18 mouse cellular contexts compared by ENCODE assay signal in genomic region chr1:121034761-121035393, GRCm38 (mm10).
"Had no signal": no experiment of that assay in that cellular context is flagged by ENCODE, and none has a peak within 500 bp of the region (broad histone marks: within the 10 kb centered on the region; RNA-seq: fewer than 3 reads in every experiment).

No protein-coding gene starts in this region.

- H3K36me3 ChIP-seq: midbrain, embryonic 10.5 days; midbrain, embryonic 13.5 days; neural tube, embryonic 13.5 days; neural tube, embryonic 15.5 days had no signal

- H3K27me3 ChIP-seq: midbrain, embryonic 13.5 days; neural tube, embryonic 15.5 days had no signal

- H3K4me3 ChIP-seq: midbrain, embryonic 10.5 days; midbrain, embryonic 13.5 days; myocyte; neural tube, embryonic 13.5 days; neural tube, embryonic 15.5 days had no signal

- H3K27ac ChIP-seq: midbrain, embryonic 10.5 days; midbrain, embryonic 13.5 days; neural tube, embryonic 13.5 days; neural tube, embryonic 15.5 days had no signal

- H3K4me1 ChIP-seq: midbrain, embryonic 10.5 days; midbrain, embryonic 13.5 days; neural tube, embryonic 13.5 days; neural tube, embryonic 15.5 days had no signal

- DNase-seq: lung, adult 18-20 months; lung, embryonic 14.5 days; lung, postnatal 10 days; lung, postnatal 4 days; retina, postnatal 1 day; right cerebral cortex, adult 18-20 months; right cerebral cortex, postnatal 25 days; right cerebral cortex, postnatal 4 days; spleen, adult 18-20 months; thymus, adult 18-20 months; thymus, postnatal 14 days; thymus, postnatal 4 days had no signal

- H3K9me3 ChIP-seq: midbrain, embryonic 10.5 days; midbrain, embryonic 13.5 days; neural tube, embryonic 13.5 days; neural tube, embryonic 15.5 days had no signal

- H3K4me2 ChIP-seq: lung, embryonic 14.5 days; midbrain, embryonic 13.5 days; neural tube, embryonic 13.5 days; neural tube, embryonic 15.5 days had no signal

- H3K9ac ChIP-seq: lung, embryonic 14.5 days; midbrain, embryonic 13.5 days; neural tube, embryonic 13.5 days; neural tube, embryonic 15.5 days had no signal

- ATAC-seq: midbrain, embryonic 13.5 days; midbrain, embryonic 16.5 days had no signal
